Mouse (Mus musculus) small intestine, adult 2 months (tissue): ENCODE data around the gene Gpr1.

Source experiments
- CTCF ChIP-seq: fragments of 200-500 bp; IDR thresholded peaks from 2 replicates; pipeline ENCODE4 v1.5.1; 2012; ENCODE audit warnings: low read depth, mild to moderate bottlenecking, control low read depth, inconsistent platforms, low read length, moderate library complexity, mixed read lengths; ENCODE audit not compliant: insufficient replicate concordance, insufficient read length; ENCODE audit errors: extremely low read depth
- POLR2A ChIP-seq: fragments of 200-500 bp; IDR thresholded peaks from 2 replicates; pipeline ENCODE4 v1.6.1; 2012; ENCODE audit warnings: low read depth, mild to moderate bottlenecking, control low read depth, inconsistent platforms, low read length, moderate library complexity

DNA sequence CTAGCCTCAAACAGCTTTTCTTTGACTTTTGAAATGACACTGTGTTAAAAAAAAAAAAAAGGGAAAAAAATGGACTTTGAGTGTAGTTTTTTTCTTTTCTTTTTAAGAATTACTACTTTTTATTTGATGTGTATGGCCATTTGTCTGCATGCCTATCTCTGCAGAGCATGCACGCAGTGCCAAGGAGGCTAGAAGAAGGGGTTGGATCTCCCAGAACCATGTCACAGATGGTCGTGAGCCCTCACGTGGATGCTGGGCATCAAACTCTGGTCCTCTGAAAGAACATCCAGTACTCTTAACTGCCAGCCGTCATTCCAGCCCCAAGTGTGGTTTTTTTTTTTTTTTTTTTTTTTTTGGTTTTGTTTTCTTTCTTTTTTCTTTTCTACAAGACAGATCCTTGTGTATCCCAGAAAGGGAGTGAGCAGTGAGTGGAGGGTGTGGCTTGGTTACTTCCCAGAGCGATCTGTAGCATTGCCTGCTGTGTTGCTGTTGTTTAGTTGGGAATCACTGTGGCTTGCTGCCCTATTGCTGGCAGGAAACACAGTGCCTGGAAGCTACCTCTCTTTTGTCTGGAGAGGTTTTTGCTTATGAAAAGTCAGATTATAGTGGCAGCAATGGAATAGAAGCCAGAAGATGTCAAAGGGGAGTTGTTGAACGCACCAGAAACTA is 4.3 kb downstream of the Gpr1 start:
- TF ChIP-seq POLR2A, result no peak
- TF ChIP-seq CTCF, result no peak
